Mouse (Mus musculus): ENCODE results near the gene Zfp607a.
"Not testable (repeated sequence)": the region's sequence is repeated elsewhere in the genome, so short reads cannot be mapped to it uniquely, and the experiment has no call there.

Zfp607a gene

DNA sequence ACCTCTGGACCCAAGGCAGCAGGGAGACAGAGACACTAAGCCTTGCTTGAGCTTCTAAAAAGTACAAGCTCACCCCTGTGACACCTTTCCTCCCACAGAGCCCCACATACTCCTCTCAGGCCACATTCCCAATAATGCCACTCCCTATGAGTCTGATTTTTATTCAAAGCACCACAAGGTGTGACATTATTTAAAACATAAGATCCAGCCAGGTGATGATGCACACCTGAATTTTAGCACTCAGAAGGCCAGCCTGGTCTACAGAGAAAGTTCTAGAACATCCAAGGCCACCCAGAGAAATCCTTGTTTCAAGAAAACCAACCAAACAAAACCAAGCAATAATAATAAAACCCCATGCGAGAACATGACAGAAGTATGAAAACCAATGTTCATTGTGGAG lies at the start of gene Zfp607a:
TSS of gene Zfp607a (plus strand) at position 301 of the 400 bp plus-strand sequence.
- DNase-seq (ENCODE audit: low read depth, low spot score), result no peak

- no peak for DNase-seq (ENCODE audit: low read depth, low spot score)
Observed at GRCm38 (mm10) chr7:27818526-27819110, 38.7 kb upstream of the Zfp607a start.

- no peak for DNase-seq (ENCODE audit: low read depth, low spot score)
Observed at GRCm38 (mm10) chr7:27822611-27823010, 34.7 kb upstream of the Zfp607a start.

DNA sequence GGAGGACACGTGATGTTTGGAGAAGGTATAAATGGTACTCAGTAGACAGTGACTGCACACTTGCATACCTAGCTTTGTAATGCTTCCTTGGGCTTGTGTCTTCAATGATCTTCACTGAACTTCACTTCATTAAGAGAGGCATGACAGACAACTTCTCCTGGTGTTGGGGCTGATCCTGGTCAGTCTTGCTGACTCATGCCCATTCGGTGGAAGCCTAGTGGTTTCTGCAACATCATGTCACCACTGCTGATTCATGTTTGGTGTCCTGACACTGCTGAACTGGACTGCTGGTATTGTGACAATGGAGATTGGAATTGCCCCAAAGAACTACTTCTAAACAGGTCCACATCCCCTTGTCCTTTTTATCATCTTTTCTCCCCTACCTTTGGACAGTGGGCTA lies 23.2 kb upstream of the Zfp607a start:
- no peak for DNase-seq (ENCODE audit: low read depth, low spot score)

GRCm38 (mm10) chr7:27837896-27838295 lies 19.4 kb upstream of the Zfp607a start:
- no peak for DNase-seq (ENCODE audit: low read depth, low spot score)

GRCm38 (mm10) chr7:27838323-27839249 lies 18.7 kb upstream of the Zfp607a start, which contains the start of gene Zfp59:
Zfp59 (plus strand) TSS chr7:27838607.
- peak; percentile 82 for DNase-seq (ENCODE audit: low read depth, low spot score)

DNA sequence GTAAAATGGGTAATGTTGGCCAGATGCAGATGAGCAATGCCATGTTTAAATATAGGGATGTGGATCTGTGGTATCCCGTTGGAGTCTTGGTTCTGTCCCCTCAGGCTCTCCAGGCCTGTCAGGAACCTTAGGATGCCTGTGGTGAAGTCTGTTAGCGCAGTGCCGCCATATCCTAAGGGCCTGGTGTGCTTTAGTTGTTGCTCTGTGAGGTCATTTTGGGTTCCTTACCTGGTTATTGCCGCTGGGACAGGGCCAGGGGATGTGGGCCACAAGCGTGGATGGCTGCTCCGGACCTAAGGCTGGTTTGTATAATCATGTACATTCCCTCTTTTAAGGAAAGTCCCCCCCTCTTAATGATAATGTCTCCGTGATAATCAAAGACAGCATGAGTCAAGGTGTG lies 17.7 kb upstream of the Zfp607a start:
- no peak for DNase-seq (ENCODE audit: low read depth, low spot score)

- DNase-seq (ENCODE audit: low read depth, low spot score), result no peak
Observed at GRCm38 (mm10) chr7:27840104-27840503, 17.2 kb upstream of the Zfp607a start.

DNA sequence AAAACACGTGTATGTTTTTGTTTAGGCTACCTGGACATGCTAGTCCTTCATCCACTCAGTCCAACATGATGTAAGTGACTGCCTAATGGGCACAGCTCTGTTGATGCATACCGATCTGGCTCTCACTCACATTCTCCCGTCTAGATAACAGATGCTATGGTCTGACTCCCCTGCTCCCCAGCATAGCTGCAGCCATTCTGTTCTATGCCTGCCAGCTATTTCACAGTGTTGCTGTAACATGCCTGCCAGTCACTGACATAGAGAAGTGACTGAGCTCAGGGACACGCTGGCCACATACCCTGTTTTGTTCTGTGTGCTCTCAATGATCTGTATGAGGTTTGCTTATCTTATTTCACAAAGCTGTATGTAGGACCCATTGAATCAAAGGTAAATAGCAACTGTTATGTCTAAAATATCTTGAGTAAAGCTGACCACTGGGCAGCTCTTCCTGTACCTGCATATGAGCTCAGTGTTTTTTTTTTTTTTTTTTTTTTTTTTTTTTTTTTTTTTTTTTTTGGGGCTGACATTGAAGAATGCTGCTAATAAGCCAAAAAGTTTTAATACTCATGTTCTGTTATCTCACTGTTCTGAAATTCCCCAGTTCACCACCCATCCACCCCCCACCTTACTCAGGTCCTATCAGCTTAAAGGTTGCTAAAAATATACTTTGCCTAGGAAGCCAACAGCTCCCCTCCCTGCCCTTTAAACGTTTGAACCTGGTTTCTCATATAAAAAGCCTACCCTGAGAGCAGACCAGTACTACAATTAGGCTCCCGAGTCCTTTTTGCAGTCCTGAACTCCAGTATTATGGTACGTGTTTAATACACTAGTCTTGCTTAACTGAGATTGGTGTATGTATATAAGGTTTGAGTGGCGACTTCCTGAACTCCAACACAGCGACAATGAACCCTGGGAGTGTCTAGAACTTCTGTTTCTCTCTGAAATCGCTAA lies 2.2 kb downstream of the Zfp607a start:
- DNase-seq (ENCODE audit: low read depth, low spot score), result no peak

DNA sequence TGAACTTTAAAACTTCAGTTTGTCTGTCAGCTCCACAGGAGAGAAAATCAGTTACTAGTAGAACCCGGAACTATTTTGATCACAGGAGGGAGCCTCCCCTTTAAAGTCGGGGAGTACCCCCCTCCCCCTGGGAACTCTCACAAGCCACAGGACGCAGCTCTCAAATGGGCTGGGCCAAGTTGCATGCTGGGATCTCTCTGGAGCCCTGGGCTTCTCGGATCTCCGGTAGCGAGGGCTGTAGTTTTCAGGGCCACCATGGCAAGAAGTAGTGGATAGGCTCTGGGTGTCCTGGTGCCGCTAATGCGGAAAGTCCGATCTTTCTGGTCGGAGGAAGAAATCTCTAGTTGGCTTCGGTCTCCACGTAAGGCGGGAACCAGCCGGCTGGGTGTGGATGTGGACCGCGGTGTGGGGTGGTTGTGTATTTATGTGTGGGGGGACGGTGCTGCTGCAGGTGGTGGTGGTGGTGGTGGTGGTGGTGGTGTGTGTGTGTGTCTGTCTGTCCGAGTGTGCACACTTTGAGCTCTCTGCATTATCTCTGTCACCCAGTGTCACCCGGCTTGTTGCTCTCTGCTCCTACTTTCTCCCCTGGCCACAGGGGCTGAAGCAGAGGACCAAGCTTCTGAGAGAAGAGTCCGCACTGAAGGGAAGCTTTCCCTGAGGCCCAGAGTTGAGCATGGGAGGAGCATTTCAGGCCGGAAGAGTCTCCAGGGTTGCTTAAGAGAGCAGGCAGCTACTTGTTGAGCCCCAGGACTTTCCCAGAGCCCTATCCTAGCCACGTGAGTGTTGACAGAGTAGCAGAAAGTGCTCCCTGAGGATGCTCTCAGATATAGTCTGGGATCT lies 3.3 kb downstream of the Zfp607a start:
- peak; percentile 48 for DNase-seq (ENCODE audit: low read depth, low spot score)

DNA sequence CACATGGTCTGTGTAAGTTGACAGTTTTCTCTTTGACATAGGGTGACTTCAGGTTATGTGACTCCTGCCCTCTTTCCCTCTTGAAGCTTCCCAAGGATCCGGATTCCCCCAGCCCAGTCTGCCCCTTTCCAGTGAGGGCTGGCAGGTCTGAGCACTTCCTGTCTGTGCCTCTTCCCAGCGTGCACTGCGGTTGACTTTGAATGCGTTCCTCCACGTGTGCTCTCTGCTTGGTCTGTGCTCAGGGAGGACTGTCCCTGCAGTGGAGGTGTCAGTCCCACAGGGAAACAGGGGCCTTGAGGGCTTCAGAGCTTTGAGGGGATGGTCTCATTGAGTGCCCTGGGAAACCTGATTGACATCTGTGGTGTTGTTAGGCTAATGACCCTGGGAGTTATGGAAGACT lies 5.3 kb downstream of the Zfp607a start:
- not testable (repeated sequence) for DNase-seq (ENCODE audit: low read depth, low spot score)

DNA sequence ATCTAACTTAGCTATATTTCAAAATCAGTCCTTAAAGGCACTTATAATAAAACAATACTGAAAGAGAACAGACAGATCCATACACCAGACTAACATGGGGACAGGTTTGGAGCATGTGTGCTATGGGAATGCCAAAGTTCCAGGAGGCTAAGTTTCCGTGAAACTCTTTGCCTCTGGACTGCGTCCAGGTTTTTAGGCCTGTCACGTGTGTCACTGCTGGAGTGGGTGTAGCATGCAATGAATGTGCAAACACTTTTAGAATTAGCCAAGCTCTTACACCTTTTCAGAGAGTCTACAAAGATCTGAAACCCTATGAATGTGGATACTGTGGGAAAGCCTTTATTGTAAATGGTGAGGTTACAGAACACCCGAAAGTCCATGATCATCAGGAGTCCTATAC lies 24.4 kb downstream of the Zfp607a start:
- DNase-seq (ENCODE audit: low read depth, low spot score), result no peak

DNA sequence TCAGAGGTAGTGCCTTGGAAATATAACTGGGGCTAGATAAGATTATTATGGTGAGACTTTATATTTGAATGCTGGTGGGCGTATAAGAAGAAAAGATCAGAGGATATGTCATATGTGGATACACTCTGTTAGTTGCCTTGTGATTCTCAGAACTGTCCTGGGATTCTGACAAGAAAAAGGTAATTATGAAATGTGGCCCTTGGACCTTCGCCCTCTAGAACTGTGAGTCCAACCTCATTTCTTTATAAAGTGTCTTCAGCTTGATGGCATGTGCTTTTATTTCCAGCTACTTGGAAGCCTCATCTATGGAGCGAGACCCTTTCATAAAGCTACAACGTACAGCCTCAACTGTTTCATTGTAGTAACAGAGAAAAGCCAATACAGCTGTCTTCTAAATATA lies 43.3 kb downstream of the Zfp607a start:
- no peak for DNase-seq (ENCODE audit: low read depth, low spot score)

DNA sequence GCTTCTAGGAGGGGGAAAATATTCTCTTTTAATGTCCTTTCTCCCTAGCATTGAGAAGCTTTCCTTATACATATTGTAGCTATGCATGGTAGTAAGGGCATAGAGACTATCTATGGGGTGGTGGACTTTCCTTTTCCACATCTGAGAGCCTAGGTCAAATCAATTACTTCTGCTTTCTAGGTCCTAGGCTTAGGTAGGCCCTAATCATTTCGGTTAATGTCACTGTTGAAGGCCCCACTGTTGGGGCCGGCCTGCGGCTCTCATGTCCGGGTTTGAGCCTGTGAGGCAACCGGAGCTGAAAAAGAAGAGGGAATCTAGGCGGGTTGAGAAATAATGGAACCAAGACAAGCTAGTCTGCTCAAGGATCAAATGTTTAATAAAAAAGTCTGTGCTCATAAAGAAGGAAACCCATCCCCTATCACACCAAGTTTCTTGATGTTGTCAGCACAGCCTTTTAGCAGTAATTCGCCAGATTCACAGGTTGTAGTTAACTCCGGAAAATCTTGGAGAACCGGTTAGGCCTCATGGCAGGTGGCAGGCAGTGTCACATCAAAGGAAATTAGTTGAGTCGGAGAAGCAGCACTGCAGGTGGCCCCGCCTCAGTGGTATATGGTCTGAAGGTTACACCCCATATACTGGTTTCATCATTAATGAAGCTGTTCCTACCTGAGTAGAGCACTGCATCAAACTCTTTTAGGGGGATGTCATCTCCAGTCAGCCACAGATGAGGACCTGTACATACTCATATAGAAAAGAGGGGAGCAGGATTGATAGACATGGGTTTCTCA lies 47.9 kb downstream of the Zfp607a start:
- no peak for DNase-seq (ENCODE audit: low read depth, low spot score)

- not testable (repeated sequence) for DNase-seq (ENCODE audit: low read depth, low spot score)
Observed at GRCm38 (mm10) chr7:27910952-27911351, 53.6 kb downstream of the Zfp607a start.

GRCm38 (mm10) chr7:27927041-27927440 lies 69.7 kb downstream of the Zfp607a start:
- DNase-seq (ENCODE audit: low read depth, low spot score), result not testable (repeated sequence)

DNA sequence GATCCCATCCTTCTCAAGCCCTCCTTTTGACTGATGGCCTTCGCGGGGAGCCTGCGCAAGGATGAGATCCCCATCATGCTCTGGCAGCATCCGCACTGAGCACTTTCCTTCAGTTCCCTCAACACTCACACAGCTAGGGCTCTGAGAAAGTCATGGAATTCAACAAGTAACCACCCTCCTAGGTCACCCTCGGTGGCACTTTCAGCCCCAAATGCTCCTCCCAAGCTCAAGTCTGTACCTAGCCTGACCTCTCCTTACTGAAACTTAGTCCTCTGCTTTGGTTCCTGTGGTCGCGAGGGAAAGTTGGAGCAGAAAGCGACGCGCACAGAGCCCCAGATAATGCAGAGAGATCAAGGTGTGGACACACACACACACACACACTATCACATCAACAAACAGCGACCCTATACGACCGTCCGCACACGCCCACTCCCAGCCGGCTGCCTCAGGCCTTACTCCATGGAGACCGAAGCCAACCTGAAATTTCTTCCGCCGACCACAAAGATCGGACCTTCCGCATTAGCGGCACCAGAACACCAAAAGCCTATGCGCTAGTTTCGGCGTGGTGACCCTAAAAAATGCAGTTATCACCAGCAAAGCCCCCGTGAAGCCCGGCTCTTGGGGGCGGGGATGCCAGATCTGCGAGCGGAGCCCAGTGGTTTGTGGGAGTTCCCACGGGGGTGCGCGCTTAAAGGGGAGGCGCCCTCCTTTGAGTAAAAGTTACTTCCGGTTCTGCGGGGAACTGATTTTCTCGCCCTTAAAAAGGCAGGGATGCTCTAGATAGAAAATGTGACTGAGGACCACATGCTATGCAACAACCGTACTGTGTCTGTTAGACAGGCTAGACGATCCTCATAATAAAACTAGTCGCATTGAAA lies 71.7 kb downstream of the Zfp607a start, which contains the start of gene Zfp974:
TSS of gene Zfp974 (minus strand) at position 643 of the 878 bp plus-strand sequence.
- DNase-seq (ENCODE audit: low read depth, low spot score), result peak; percentile 65

Measured in retina, postnatal 7 days (tissue).